Mouse (Mus musculus) right cerebral cortex, adult 2 months (tissue): ENCODE data around the gene Endov.

Source experiments
- DNase-seq, 2 experiments: peaks; one replicate each; pipeline ENCODE4 v3.0.0; 2021 to 2022; ENCODE audit warnings: low spot score in 2 of 2

Gene Endov

GRCm38 (mm10) chr11:119516677-119517361 lies 25.7 kb downstream of the Endov start:
- peak; percentile 63 to 66 for DNase-seq

GRCm38 (mm10) chr11:119519387-119519786 lies 28.2 kb downstream of the Endov start:
- no peak for DNase-seq

GRCm38 (mm10) chr11:119520005-119520712 lies 29.0 kb downstream of the Endov start:
- no peak for DNase-seq

GRCm38 (mm10) chr11:119520713-119521063 lies 29.5 kb downstream of the Endov start:
- no peak for DNase-seq

- DNase-seq, result no peak
These were observed 31.0 kb downstream of the Endov start for GRCm38 (mm10) chr11:119521920-119522710.

GRCm38 (mm10) chr11:119522779-119523178 lies 31.6 kb downstream of the Endov start:
- DNase-seq, result no peak

GRCm38 (mm10) chr11:119523392-119523791 lies 32.2 kb downstream of the Endov start:
- no peak for DNase-seq

- peak; percentile 72 to 76 for DNase-seq
These were observed 33.4 kb downstream of the Endov start for GRCm38 (mm10) chr11:119524545-119524949.

GRCm38 (mm10) chr11:119526068-119526966 lies 35.2 kb downstream of the Endov start:
- DNase-seq, result no peak

- DNase-seq, result no peak
These were observed 37.8 kb downstream of the Endov start for GRCm38 (mm10) chr11:119528930-119529329.

- no peak for DNase-seq
These were observed 41.3 kb downstream of the Endov start for GRCm38 (mm10) chr11:119532460-119532859.

GRCm38 (mm10) chr11:119533745-119534144 lies 42.6 kb downstream of the Endov start:
- no peak for DNase-seq

- DNase-seq, result no peak
These were observed 48.8 kb downstream of the Endov start for GRCm38 (mm10) chr11:119539944-119540343.

- DNase-seq, result no peak
These were observed 49.4 kb downstream of the Endov start for GRCm38 (mm10) chr11:119540560-119540959.

GRCm38 (mm10) chr11:119541082-119541481 lies 49.9 kb downstream of the Endov start:
- DNase-seq, result no peak

GRCm38 (mm10) chr11:119542371-119542770 lies 51.2 kb downstream of the Endov start:
- DNase-seq, result no peak

GRCm38 (mm10) chr11:119542886-119543285 lies 51.7 kb downstream of the Endov start:
- DNase-seq, result no peak

- DNase-seq, result no peak
These were observed 52.8 kb downstream of the Endov start for GRCm38 (mm10) chr11:119543816-119544517.

- DNase-seq, result no peak
These were observed 53.5 kb downstream of the Endov start for GRCm38 (mm10) chr11:119544518-119545105.

- DNase-seq, result no peak
These were observed 54.1 kb downstream of the Endov start for GRCm38 (mm10) chr11:119545281-119545680.
